Mouse (Mus musculus) lung, adult 2 months (tissue): Measurements from ENCODE around the gene Pcx. TPM values are rescaled to one million over a fixed set of nuclear protein-coding genes. Genes with fewer than 3 reads are reported as not detected.
A peak's percentile ranks its signal among the peaks of the same experiment; 100 is the strongest.

ENCODE experiments used
- DNase-seq: peaks from one replicate; pipeline ENCODE4 v3.0.0; 2022
- H3K4me1 ChIP-seq: fragments of 200-500 bp; 2 replicates; pipeline ENCODE4 v1.6.1; 2011; ENCODE audit warnings: low read length; ENCODE audit not compliant: control insufficient read depth, insufficient read depth
- H3K4me3 ChIP-seq: fragments of 200-500 bp; replicated peaks from 2 replicates; pipeline ENCODE3; 2011; ENCODE audit warnings: low read depth, mild to moderate bottlenecking, control low read depth, low read length; ENCODE audit errors: extremely low read depth
- CTCF ChIP-seq: fragments of 200-500 bp; IDR thresholded peaks from 2 replicates; pipeline ENCODE4 v1.5.1; 2011; ENCODE audit warnings: mild to moderate bottlenecking, low read length, control low read depth; ENCODE audit not compliant: insufficient read depth
- POLR2A ChIP-seq: fragments of 200-500 bp; IDR thresholded peaks from 2 replicates; pipeline ENCODE4 v1.6.1; 2011; ENCODE audit warnings: low read depth, mild to moderate bottlenecking, control low read depth, low read length, borderline replicate concordance; ENCODE audit errors: extremely low read depth
- WGBS: fragments of 180-500 bp; shearing (Covaris S2); methylation state at CpG from one replicate; pipeline ENCODE4 v1.1.7; 2018; 5-methylcytosine and 5-hydroxymethylcytosine counted together
- polyA plus RNA-seq: library from polyadenylated mRNA; depleted of rRNA; stranded (reverse); fragments of >200 nt; gene quantifications from 2 replicates; pipeline ENCODE4 v1.2.3, GENCODE M21; 2012

Pcx gene
- polyA plus RNA-seq, 1 experiment: 52.7 TPM

GRCm38 (mm10) chr19:4477345-4478189, 32.7 kb upstream of the Pcx start, which contains the start of gene Syt12:
TSS of gene Syt12 (minus strand) at chr19:4477447.
- H3K4me1 ChIP-seq: peaks cover 4% of the 10 kb centered on the region; the same call in 1 of the 2 replicates
- 8% methylated on average over 21 of the region's 21 CpGs for WGBS
- DNase-seq: peak; percentile 37
- H3K4me3 ChIP-seq: no peak within 1 kb of the TSS
- no peak for TF ChIP-seq POLR2A
- no peak for TF ChIP-seq CTCF

- 35% methylated on average over 1 of the region's 1 CpGs for WGBS
- Histone ChIP-seq H3K4me3 (no peak overlapping the region), H3K4me1 (peaks cover 4% of the 10 kb centered on the region; the same call in 1 of the 2 replicates)
- TF ChIP-seq POLR2A (no peak), CTCF (no peak)
- no peak for DNase-seq
Measured at GRCm38 (mm10) chr19:4478190-4478516, 32.1 kb upstream of the Pcx start.

GRCm38 (mm10) chr19:4480041-4480440, 30.2 kb upstream of the Pcx start:
- DNase-seq: no peak
- H3K4me3 ChIP-seq: no peak overlapping the region
- WGBS: 90% methylated on average over 2 of the region's 2 CpGs
- TF ChIP-seq CTCF: no peak
- TF ChIP-seq POLR2A: no peak
- H3K4me1 ChIP-seq: peaks cover 4% of the 10 kb centered on the region; the same call in 1 of the 2 replicates

- TF ChIP-seq CTCF (no peak), POLR2A (no peak)
- H3K4me1 ChIP-seq: peaks cover 4% of the 10 kb centered on the region; the same call in 1 of the 2 replicates
- WGBS: 20% methylated on average over 4 of the region's 4 CpGs
- no peak for DNase-seq
- H3K4me3 ChIP-seq: no peak overlapping the region
Measured at GRCm38 (mm10) chr19:4481326-4481725, 28.9 kb upstream of the Pcx start.

- DNase-seq: no peak
- no peak for TF ChIP-seq CTCF
- TF ChIP-seq POLR2A: no peak
- Histone ChIP-seq H3K4me3 (no peak overlapping the region), H3K4me1 (peaks cover 4% of the 10 kb centered on the region; the same call in 1 of the 2 replicates)
- WGBS: 83% methylated on average over 3 of the region's 3 CpGs
Measured at GRCm38 (mm10) chr19:4482111-4482859, 28.0 kb upstream of the Pcx start.

GRCm38 (mm10) chr19:4485006-4485405, 25.3 kb upstream of the Pcx start:
- TF ChIP-seq POLR2A (no peak), CTCF (no peak)
- DNase-seq: no peak
- Histone ChIP-seq H3K4me1 (no peaks in the 10 kb centered on the region), H3K4me3 (no peak overlapping the region)
- 18% methylated on average over 5 of the region's 5 CpGs for WGBS

GRCm38 (mm10) chr19:4487877-4488276, 22.4 kb upstream of the Pcx start:
- 59% methylated on average over 2 of the region's 2 CpGs for WGBS
- TF ChIP-seq CTCF (no peak), POLR2A (no peak)
- Histone ChIP-seq H3K4me3 (no peak overlapping the region), H3K4me1 (no peaks in the 10 kb centered on the region)
- peak; percentile 46 for DNase-seq

- WGBS: 56% methylated on average over 10 of the region's 10 CpGs
- H3K4me1 ChIP-seq: no peaks in the 10 kb centered on the region
- DNase-seq: no peak
- TF ChIP-seq CTCF (no peak), POLR2A (no peak)
- no peak overlapping the region for H3K4me3 ChIP-seq
Measured at GRCm38 (mm10) chr19:4491080-4491695, 19.1 kb upstream of the Pcx start.

GRCm38 (mm10) chr19:4492526-4493296, 17.6 kb upstream of the Pcx start:
- H3K4me1 ChIP-seq: no peaks in the 10 kb centered on the region
- no peak for TF ChIP-seq POLR2A
- no peak for TF ChIP-seq CTCF
- peak; percentile 50 for DNase-seq
- WGBS: 53% methylated on average over 9 of the region's 9 CpGs
- no peak overlapping the region for H3K4me3 ChIP-seq
